Mouse (Mus musculus): Measurements from ENCODE around the gene Evi2b.

DNA sequence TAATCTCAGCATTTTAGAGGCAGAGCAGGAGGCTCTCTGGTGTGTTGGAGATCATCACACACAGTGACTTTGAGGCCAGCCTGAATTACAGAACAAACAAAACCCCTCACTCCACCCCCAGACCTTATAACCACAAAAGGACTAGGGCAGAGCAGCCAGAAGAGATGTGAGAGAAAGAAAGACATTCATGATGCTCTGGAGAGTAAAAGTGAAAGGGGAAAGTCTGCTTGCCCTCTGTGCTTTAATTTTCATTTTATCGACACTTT, 681 bp upstream of the Evi2b start:
- TF ChIP-seq CTCF (IDR thresholded peaks at IDR 0.05; ENCODE audit: extremely low read depth, insufficient read depth, insufficient read length, insufficient replicate concordance): no peak
- no peak for TF ChIP-seq POLR2A (IDR thresholded peaks at IDR 0.05; ENCODE audit: low read depth, low read length)
